Mouse (Mus musculus) liver, embryonic 14.5 days (tissue): ENCODE results near the gene C1qtnf2. TPM values are rescaled to one million over a fixed set of nuclear protein-coding genes. Genes with fewer than 3 reads are reported as not detected.

ENCODE experiments used
- ATAC-seq: fragments of 200-750 bp; cut with Nextera tagmentation; 2 replicates; pipeline ENCODE4 v1.8.0; 2017; ENCODE audit warnings: moderate number of reproducible peaks, mild to moderate bottlenecking, moderate library complexity; ENCODE audit not compliant: insufficient read depth
- DNase-seq, 3 experiments: peaks; one replicate each; pipeline ENCODE4 v3.0.0-alpha.2; 2012 to 2013; ENCODE audit warnings: low read depth in 3 of 3, low spot score in 3 of 3
- H3K27ac ChIP-seq: fragments of 300-500 bp; sonication (generic); 2 replicates; pipeline ENCODE4 v1.5.1; 2014; ENCODE audit warnings: moderate library complexity, mild to moderate bottlenecking, control low read depth, inconsistent platforms
- H3K27me3 ChIP-seq: fragments of 300-500 bp; sonication (generic); 2 replicates; pipeline ENCODE4 v1.6.1; 2014; ENCODE audit warnings: mild to moderate bottlenecking, low read length, moderate library complexity; ENCODE audit not compliant: control insufficient read depth, insufficient read depth
- H3K36me3 ChIP-seq: fragments of 300-500 bp; sonication (generic); replicated peaks from 2 replicates; pipeline ENCODE4 v1.6.1; 2014; ENCODE audit warnings: low read depth; ENCODE audit not compliant: control insufficient read depth, insufficient read depth
- H3K4me1 ChIP-seq, 2 experiments: fragments of 200-500 bp in 1 of 2; fragments of 300-500 bp in 1 of 2; sonication (generic) in 1 of 2; replicated peaks; 2 replicates each; pipeline ENCODE4 v1.6.1; 2012 to 2014; ENCODE audit warnings: antibody characterized with exemption in 1 of 2, inconsistent platforms in 1 of 2, low read length in 1 of 2; ENCODE audit not compliant: control insufficient read depth in 2 of 2, insufficient read depth in 2 of 2
- H3K4me2 ChIP-seq: fragments of 300-500 bp; sonication (generic); 2 replicates; pipeline ENCODE4 v1.6.1; 2014; ENCODE audit warnings: low read depth, mild to moderate bottlenecking, control low read depth, moderate library complexity
- H3K4me3 ChIP-seq, 2 experiments: fragments of 200-500 bp in 1 of 2; fragments of 300-500 bp in 1 of 2; sonication (generic) in 1 of 2; 2 replicates each; pipeline ENCODE4 v1.5.1; 2012 to 2014; ENCODE audit warnings: low read depth in 2 of 2, low read length in 2 of 2, mild to moderate bottlenecking in 2 of 2, control low read depth in 1 of 2, inconsistent platforms in 1 of 2, moderate library complexity in 1 of 2; ENCODE audit not compliant: insufficient read depth in 1 of 2
- H3K9ac ChIP-seq: fragments of 300-500 bp; sonication (generic); replicated peaks from 2 replicates; pipeline ENCODE4 v1.6.1; 2014; ENCODE audit warnings: mild to moderate bottlenecking, control low read depth, moderate library complexity
- H3K9me3 ChIP-seq: fragments of 300-500 bp; sonication (generic); 2 replicates; pipeline ENCODE4 v1.6.1; 2016; ENCODE audit warnings: low read length, mixed read lengths; ENCODE audit not compliant: control insufficient read depth
- CTCF ChIP-seq: IDR thresholded peaks from 2 replicates; pipeline ENCODE4 v1.5.1; 2016; ENCODE audit warnings: antibody characterized with exemption, low read depth, control low read depth
- EP300 ChIP-seq: IDR thresholded peaks from 2 replicates; pipeline ENCODE4 v1.6.1; 2016; ENCODE audit warnings: antibody characterized with exemption, low read depth
- WGBS: fragments of 180-500 bp; shearing (Covaris S2); extraction: QIAGEN DNeasy Blood & Tissue Kit; methylation state at CpG from one replicate; pipeline ENCODE4 v1.1.7; 2014; ENCODE audit not compliant: insufficient replicate concordance; 5-methylcytosine and 5-hydroxymethylcytosine counted together
- polyA plus RNA-seq, 2 experiments: library from polyadenylated mRNA; depleted of rRNA in 1 of 2; stranded (reverse) in 1 of 2; unstranded in 1 of 2; fragments of >200 nt; fragmentation: Nextera tagmentation in 1 of 2; extraction: Ambion mirVana in 1 of 2; gene quantifications; 2 replicates each; pipeline versions ENCODE4 v1.2.1 to v1.2.3; 2012 to 2014

C1qtnf2 gene
- polyA plus RNA-seq, 2 experiments = 0.32 to 0.41 TPM

DNA sequence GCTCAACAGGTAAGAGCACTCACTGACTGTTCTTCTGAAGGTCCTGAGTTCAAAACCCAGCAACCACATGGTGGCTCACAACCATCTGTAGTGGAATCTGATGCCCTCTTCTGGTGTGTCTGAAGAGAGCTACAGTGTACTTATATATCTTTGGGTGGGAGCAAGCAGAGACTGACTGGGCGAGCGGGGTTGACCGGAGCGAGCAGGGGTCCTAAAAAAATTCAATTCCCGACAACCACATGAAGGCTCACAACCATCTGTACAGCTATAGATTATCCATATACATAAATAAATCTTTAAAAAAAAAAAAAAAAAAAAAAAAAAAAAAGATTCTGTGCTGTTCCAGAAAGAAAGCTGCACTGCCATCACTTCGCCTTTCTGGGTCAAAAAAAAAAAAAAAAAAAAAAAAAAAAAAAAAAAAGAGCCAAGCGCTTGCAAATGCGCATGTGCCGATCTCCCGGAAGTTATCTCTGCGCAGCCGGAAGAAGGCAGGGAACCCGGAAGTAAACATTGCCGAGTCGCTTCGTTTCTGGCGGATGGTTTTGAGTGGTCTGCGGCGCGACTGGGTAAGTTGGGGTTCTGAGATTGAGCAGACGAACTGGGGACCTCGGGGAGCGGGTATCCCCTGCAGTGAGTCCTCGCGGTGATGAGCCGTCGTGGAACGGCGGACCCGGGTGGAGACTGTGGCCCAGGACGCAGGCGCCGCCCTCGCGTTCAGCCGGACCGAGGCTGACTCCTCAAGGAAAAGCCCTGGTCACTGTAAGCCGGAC lies 40.6 kb upstream of the C1qtnf2 start, which contains the start of gene Slu7:
Gene Slu7 (plus strand): TSS at position 491 of the 770 bp plus-strand sequence.
- TF ChIP-seq CTCF (no peak), EP300 (0 out of 2 replicates have a peak, but pooled peaks have one; percentile 15)

DNA sequence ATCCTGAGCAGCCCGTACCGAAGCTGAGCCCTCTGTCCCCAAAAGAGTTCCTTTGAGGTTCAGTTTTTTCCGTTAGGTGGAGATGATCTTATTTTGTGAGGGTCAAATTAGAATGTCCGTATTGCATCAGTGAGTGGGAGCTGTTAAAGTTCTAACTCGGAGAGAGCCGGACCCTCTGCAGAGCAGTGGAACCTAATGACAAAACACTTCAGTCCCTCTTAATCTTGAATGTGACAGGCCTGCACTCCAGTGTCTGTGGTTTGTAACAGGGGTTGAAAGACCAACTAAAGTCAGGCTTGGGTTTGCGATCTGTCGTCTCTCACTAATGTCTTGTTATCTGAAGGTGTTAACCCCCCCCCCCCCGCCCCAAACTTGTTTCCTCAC lies 40.1 kb upstream of the C1qtnf2 start:
- WGBS = under 1% methylated on average over 9 of the region's 9 CpGs
- ATAC-seq (peak; percentile 48; the same call in 1 of the 2 replicates), DNase-seq (no peak)
- Histone ChIP-seq H3K4me2 (peak overlapping the region; percentile 75), H3K9me3 (no peaks in the 10 kb centered on the region), H3K36me3 (peaks cover 7% of the 10 kb centered on the region), H3K4me1 (peaks cover 0 to 7% of the 10 kb centered on the region in 2 experiments; a peak in 3 of 4 replicates), H3K27ac (peak overlapping the region; percentile 60), H3K9ac (peak overlapping the region; percentile 94), H3K4me3 (peak overlapping the region; percentile 78 to 92), H3K27me3 (no peaks in the 10 kb centered on the region)
- TF ChIP-seq EP300 = no peak
- no peak for TF ChIP-seq CTCF

More for the DNA sequence above, 40.6 kb upstream of the C1qtnf2 start, which contains the start of gene Slu7:
- Histone ChIP-seq H3K4me1 (peaks cover 0 to 7% of the 10 kb centered on the region in 2 experiments; a peak in 3 of 4 replicates), H3K27ac (peak within 1 kb of the TSS; percentile 60), H3K36me3 (peaks cover 3% of the 10 kb centered on the region), H3K27me3 (no peaks in the 10 kb centered on the region), H3K4me2 (peak within 1 kb of the TSS; percentile 75), H3K9me3 (no peaks in the 10 kb centered on the region), H3K4me3 (peak within 1 kb of the TSS; percentile 78 to 92), H3K9ac (peak within 1 kb of the TSS; percentile 94)
- ATAC-seq (peak; percentile 83), DNase-seq (peak; percentile 64 to 73 (median 68))
- 8% methylated on average over 38 of the region's 38 CpGs for WGBS

DNA sequence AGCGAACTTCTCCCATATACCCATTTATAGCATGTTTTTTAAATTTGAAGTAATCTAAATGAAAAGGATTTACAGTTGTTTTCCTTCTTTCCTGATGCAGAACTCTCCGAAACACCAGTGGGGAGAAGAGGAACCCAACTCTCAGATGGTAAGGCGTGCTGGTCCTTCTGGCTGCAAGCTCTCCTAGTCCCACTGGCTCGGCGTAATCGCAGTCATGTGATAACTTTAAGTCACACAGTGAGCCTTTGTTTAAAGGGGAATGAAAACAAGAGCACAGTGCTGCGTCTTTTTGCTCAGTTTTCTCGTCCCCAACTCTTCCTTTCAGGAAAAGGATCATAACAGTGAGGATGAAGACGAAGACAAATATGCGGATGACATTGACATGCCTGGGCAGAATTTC lies 33.0 kb upstream of the C1qtnf2 start:
- Histone ChIP-seq H3K27ac (no peak overlapping the region), H3K4me2 (no peak overlapping the region), H3K9me3 (no peaks in the 10 kb centered on the region), H3K4me3 (no peak overlapping the region), H3K36me3 (peaks cover 68% of the 10 kb centered on the region), H3K27me3 (no peaks in the 10 kb centered on the region), H3K9ac (no peak overlapping the region), H3K4me1 (no peaks in the 10 kb centered on the region)
- 87% methylated on average over 10 of the region's 10 CpGs for WGBS
- no peak for DNase-seq
- no peak for ATAC-seq
- TF ChIP-seq EP300 = no peak
- no peak for TF ChIP-seq CTCF

DNA sequence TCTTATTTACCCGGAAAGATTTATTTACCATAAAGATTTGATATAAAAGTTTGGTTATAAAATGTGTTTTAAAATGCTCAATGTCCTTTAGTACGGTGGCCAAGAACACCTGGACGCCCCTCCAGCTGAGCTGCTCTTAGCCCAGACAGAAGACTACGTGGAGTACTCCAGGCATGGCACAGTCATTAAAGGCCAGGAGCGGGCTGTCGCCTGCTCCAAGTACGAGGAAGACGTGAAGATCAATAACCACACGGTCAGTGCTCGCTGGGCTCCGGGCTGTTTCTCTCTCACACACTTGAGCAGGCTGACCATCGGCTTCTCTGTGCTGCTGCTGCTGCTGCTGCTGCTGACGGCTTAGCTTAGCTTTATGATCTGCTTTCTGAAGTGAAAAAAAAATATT lies 30.9 kb upstream of the C1qtnf2 start:
- 85% methylated on average over 13 of the region's 13 CpGs for WGBS
- no peak overlapping the region for H3K4me2 ChIP-seq
- no peak for TF ChIP-seq CTCF
- TF ChIP-seq EP300 = no peak
- H3K4me3 ChIP-seq = no peak overlapping the region
- no peaks in the 10 kb centered on the region for H3K27me3 ChIP-seq
- H3K4me1 ChIP-seq = no peaks in the 10 kb centered on the region
- DNase-seq = no peak
- no peaks in the 10 kb centered on the region for H3K9me3 ChIP-seq
- ATAC-seq = no peak
- peaks cover 74% of the 10 kb centered on the region for H3K36me3 ChIP-seq
- no peak overlapping the region for H3K9ac ChIP-seq
- no peak overlapping the region for H3K27ac ChIP-seq

DNA sequence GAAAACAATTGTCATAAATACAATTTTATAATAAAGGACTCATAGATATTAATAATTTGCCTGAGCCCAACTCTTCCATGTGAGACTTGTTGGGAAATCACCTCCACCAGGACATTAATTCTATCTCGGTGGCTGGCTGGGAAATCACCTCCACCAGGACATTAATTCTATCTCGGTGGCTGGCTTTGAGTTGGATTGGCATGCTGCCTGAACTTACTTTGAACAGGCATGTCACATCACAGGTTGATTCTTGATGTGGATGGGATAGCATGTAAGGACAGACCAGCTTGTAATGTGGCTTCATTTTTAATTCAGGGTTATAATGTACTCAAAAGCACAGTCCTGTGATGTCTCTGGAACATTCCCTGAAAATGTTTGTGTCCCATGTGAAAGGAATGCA lies 24.2 kb upstream of the C1qtnf2 start:
- 72% methylated on average over 2 of the region's 2 CpGs for WGBS

More for the DNA sequence above, 24.2 kb upstream of the C1qtnf2 start:
- H3K27me3 ChIP-seq = no peaks in the 10 kb centered on the region
- ATAC-seq (no peak), DNase-seq (no peak)
- no peaks in the 10 kb centered on the region for H3K4me1 ChIP-seq
- no peak overlapping the region for H3K9ac ChIP-seq
- no peak for TF ChIP-seq EP300
- TF ChIP-seq CTCF = no peak
- no peak overlapping the region for H3K4me3 ChIP-seq
- H3K27ac ChIP-seq = no peak overlapping the region
- H3K36me3 ChIP-seq = peaks cover 17% of the 10 kb centered on the region
- H3K9me3 ChIP-seq = no peaks in the 10 kb centered on the region
- no peak overlapping the region for H3K4me2 ChIP-seq
